Mouse (Mus musculus) heart, postnatal 0 days (tissue): Measurements from ENCODE around the gene Shkbp1. TPM values are rescaled to one million over a fixed set of nuclear protein-coding genes. Genes with fewer than 3 reads are reported as not detected.
A peak's percentile ranks its signal among the peaks of the same experiment; 100 is the strongest.

ENCODE experiments used
- ATAC-seq: fragments of 200-750 bp; cut with Nextera tagmentation; 2 replicates; pipeline ENCODE4 v1.8.0; 2017; ENCODE audit warnings: low read depth, moderate number of reproducible peaks, moderate library complexity; ENCODE audit not compliant: insufficient read depth
- DNase-seq: peaks from one replicate; pipeline ENCODE4 v3.0.0-alpha.2; 2016; ENCODE audit warnings: low spot score
- H3K27ac ChIP-seq: fragments of 300-500 bp; sonication (generic); 2 replicates; pipeline ENCODE4 v1.5.1; 2014; ENCODE audit warnings: low read depth, mild to moderate bottlenecking
- H3K27me3 ChIP-seq: fragments of 300-500 bp; sonication (generic); 2 replicates; pipeline ENCODE4 v1.6.1; 2014; ENCODE audit warnings: low read length, mixed read lengths; ENCODE audit not compliant: control insufficient read depth, insufficient read depth
- H3K36me3 ChIP-seq: fragments of 300-500 bp; sonication (generic); replicated peaks from 2 replicates; pipeline ENCODE4 v1.6.1; 2014; ENCODE audit warnings: low read length, mixed read lengths; ENCODE audit not compliant: control insufficient read depth, insufficient read depth
- H3K4me1 ChIP-seq: fragments of 300-500 bp; sonication (generic); 2 replicates; pipeline ENCODE4 v1.6.1; 2014; ENCODE audit warnings: antibody characterized with exemption; ENCODE audit not compliant: control insufficient read depth, insufficient read depth
- H3K4me2 ChIP-seq: fragments of 300-500 bp; sonication (generic); 2 replicates; pipeline ENCODE4 v1.6.1; 2014; ENCODE audit warnings: low read depth, mild to moderate bottlenecking, low read length, moderate library complexity
- H3K4me3 ChIP-seq: fragments of 300-500 bp; sonication (generic); 2 replicates; pipeline ENCODE4 v1.5.1; 2014; ENCODE audit warnings: low read depth, low read length
- H3K9ac ChIP-seq: fragments of 300-500 bp; sonication (generic); replicated peaks from 2 replicates; pipeline ENCODE4 v1.6.1; 2014; ENCODE audit warnings: low read depth, low read length, mixed read lengths
- H3K9me3 ChIP-seq: fragments of 300-500 bp; sonication (generic); replicated peaks from 2 replicates; pipeline ENCODE4 v1.6.1; 2016; ENCODE audit warnings: low read length; ENCODE audit not compliant: control insufficient read depth
- CTCF ChIP-seq: IDR thresholded peaks from 2 replicates; pipeline ENCODE4 v1.5.1; 2016; ENCODE audit warnings: antibody characterized with exemption, control low read depth, low read depth
- EP300 ChIP-seq: IDR thresholded peaks from 2 replicates; pipeline ENCODE4 v1.6.1; 2016; ENCODE audit warnings: antibody characterized with exemption, low read depth
- WGBS: fragments of 180-500 bp; shearing (Covaris S2); extraction: QIAGEN DNeasy Blood & Tissue Kit; methylation state at CpG from one replicate; pipeline ENCODE4 v1.1.7; 2014; 5-methylcytosine and 5-hydroxymethylcytosine counted together
- polyA plus RNA-seq: library from polyadenylated mRNA; unstranded; fragments of >200 nt; fragmentation: Nextera tagmentation; extraction: Ambion mirVana; gene quantifications from 2 replicates; pipeline ENCODE4 v1.2.1, GENCODE M21; 2015
- total RNA-seq: library from RNA; depleted of rRNA; stranded (reverse); fragments of >200 nt; gene quantifications from 2 replicates; pipeline ENCODE4 v1.2.3, GENCODE M21; 2014; ENCODE audit warnings: low replicate concordance

Gene Shkbp1
- total and polyA plus RNA-seq, 2 experiments from 2014 or later, result 16.7 to 18.3 TPM

DNA sequence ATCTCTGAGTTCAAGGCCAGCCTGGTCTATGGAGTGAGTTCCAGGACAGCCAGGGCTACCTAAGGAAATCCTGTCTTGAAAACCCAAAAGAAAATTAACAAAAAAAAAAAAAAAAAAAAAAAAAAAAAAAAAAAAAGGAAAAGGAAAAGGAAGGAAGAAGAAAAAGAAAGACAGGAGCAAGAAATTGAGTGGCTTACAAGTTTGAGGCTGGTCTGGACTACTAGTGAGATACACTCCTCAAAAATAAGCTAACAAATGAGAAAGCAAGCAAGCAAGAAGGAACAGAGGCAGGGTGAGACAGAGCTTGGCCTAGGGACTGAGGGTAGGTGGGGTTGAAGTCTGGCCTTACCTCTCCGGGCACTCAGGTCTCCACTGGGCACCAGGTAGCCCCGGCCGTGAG lies 46.0 kb downstream of the Shkbp1 start:
- Histone ChIP-seq H3K36me3 (peaks cover 7% of the 10 kb centered on the region), H3K27ac (no peak overlapping the region), H3K27me3 (peaks cover 24% of the 10 kb centered on the region), H3K4me1 (peaks cover 5% of the 10 kb centered on the region; the same call in 1 of the 2 replicates), H3K9ac (no peak overlapping the region), H3K4me2 (no peak overlapping the region), H3K9me3 (peaks cover 8% of the 10 kb centered on the region), H3K4me3 (no peak overlapping the region)
- ATAC-seq, result no peak
- TF ChIP-seq CTCF, result no peak
- no peak for TF ChIP-seq EP300
- 26% methylated on average over 3 of the region's 3 CpGs for WGBS
- DNase-seq, result no peak

DNA sequence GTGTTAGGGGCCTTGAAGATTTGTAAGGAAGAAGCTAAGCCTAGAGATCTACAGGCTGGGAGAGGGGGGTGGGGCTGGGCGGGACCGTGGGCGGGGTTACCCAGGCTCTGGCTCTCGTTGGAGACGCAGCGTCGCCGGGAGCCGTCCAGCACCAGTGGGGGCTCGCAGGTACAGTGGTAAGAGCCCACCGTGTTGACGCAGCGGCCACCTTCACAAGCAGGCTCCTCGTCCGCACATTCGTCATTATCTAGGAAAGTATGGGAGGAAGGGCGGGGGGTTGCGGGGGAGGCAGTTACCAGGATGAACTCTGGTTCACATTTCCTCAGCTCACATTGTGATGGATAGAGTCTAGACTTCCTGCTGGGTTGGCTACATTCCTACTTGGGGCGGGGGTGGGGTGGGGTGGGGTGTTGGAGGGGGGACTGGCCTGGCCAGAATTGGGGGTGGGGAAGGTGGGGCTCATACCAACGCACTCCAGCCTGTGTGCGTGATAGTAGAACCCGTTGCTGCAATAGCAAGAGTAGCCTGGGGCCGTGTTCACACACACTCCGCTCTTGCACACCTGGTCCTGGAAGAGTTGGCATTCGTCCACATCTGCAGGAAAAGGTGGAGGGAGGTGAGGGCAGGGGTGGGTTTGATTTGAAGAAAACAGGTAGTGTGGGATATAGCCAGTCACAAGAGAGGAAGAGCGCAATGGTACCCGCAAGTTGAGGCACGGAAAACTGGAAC lies 46.8 kb downstream of the Shkbp1 start:
- no peak overlapping the region for H3K27ac ChIP-seq
- H3K4me3 ChIP-seq, result peak overlapping the region; percentile 11
- peaks cover 7% of the 10 kb centered on the region for H3K36me3 ChIP-seq
- H3K9ac ChIP-seq, result no peak overlapping the region
- ATAC-seq, result no peak; the same call in 1 of the 2 replicates
- TF ChIP-seq EP300, result no peak
- TF ChIP-seq CTCF, result no peak
- H3K4me2 ChIP-seq, result peak overlapping the region; percentile 43
- peaks cover 24% of the 10 kb centered on the region for H3K27me3 ChIP-seq
- DNase-seq, result no peak
- peaks cover 7% of the 10 kb centered on the region for H3K9me3 ChIP-seq
- WGBS, result 12% methylated on average over 28 of the region's 28 CpGs
- peaks cover 5% of the 10 kb centered on the region; the same call in 1 of the 2 replicates for H3K4me1 ChIP-seq

DNA sequence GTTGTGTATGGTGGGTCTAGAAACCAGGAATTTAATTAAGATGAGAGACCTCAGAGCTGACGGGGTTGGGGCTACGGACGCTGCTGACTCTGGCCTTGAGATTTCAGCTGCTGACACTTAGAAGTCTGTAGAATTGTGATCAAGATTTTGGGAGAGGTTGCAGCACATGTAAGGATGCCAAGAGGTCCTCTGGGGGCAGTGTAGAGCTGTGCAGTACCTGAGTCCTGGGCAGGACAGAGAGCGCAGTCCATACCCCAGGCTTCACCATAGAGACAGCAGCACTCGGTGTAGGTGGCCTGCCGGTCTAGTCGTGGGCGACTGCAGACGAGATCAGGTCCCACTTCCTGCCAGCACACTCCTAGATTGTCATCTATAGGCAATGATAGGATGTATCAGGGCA lies 48.3 kb downstream of the Shkbp1 start:
- WGBS, result 71% methylated on average over 9 of the region's 9 CpGs
- no peak overlapping the region for H3K4me3 ChIP-seq
- H3K36me3 ChIP-seq, result no peaks in the 10 kb centered on the region
- no peak for TF ChIP-seq EP300
- TF ChIP-seq CTCF, result peak; percentile 30
- H3K27me3 ChIP-seq, result peaks cover 29% of the 10 kb centered on the region
- H3K4me1 ChIP-seq, result peaks cover 5% of the 10 kb centered on the region; the same call in 1 of the 2 replicates
- no peak overlapping the region for H3K27ac ChIP-seq
- DNase-seq, result no peak
- no peak overlapping the region for H3K9ac ChIP-seq
- H3K4me2 ChIP-seq, result no peak overlapping the region
- H3K9me3 ChIP-seq, result no peaks in the 10 kb centered on the region
- ATAC-seq, result no peak

DNA sequence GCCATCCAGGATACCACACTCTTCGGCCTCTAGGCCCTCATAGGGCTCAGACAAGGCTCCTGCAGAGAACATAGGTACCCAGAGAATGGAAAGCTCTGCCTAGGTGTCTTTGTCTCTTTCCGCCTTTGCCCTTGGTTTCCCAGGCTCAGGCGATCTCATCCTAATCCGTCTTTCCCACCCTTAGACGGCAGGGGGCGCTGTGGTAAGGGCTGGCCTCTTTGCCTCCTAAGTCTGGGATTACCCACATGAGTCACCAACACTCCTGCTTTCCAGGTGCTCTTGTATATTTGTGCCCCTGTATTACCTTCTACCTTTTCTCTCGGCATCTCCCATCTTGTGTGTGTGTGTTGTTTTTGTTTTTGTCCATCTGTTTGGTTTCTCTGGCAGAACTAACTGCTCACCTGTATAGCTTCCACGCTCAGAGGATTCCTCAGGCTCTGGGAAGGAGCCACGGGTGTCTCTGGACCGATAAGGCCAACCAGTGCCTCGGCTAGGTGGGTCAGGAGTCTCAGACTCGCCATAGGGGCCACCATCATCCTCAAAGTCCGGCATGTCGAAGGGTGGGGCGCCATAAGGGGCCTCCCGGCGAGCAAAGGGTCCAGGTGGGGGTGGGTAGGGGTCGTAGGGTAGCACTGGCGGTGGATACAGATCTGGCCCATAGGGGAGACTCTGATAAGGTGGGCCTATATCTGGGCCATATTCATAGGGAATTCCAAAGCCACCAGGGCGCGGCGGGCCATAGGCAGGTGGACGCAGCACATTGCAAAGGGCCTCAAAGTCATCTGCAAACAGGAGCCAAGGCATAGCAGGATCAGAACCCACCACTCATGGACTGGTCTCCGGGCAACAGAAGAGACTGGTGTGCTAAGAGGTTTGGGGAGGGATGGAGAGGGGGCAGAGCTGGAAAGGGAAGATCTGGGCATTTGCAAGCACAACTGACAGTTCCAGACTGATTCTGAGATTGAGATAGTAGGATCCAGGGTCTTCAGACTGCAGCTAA lies 49.4 kb downstream of the Shkbp1 start:
- H3K9ac ChIP-seq, result no peak overlapping the region

DNA sequence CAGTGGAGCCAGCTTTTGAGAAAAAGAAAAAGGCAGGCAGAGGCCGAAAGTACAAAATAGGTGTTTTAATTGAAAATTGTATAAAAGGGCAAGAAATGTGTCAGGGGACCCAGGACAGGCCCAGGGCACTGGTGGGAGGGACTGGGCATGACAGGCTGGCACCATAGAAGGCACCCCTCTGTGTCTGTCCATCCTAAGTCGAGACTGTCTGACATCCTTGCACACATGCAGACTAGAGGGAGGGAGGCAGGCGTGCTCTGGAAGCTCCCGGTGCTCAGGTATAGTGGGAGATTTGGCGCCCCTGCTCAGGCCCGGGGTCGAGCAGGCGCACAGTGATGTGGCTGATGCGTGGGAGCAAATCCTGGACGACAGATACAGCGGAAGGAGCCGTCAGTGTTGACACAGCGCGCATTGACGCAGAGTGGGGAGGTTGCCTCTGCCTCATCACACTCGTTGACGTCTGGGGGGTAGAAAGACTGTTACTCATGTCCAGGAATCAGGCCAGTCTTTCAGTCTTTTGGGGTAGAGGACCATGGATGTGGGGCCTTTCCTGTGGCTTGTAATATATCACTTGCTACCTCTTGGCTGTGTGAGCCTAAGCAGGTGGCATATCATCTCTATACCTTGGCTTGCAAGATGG lies 50.6 kb downstream of the Shkbp1 start:
- DNase-seq, result no peak
- Histone ChIP-seq H3K27ac (no peak overlapping the region), H3K4me1 (peaks cover 5% of the 10 kb centered on the region; the same call in 1 of the 2 replicates), H3K9me3 (no peaks in the 10 kb centered on the region), H3K4me3 (no peak overlapping the region), H3K4me2 (no peak overlapping the region), H3K36me3 (no peaks in the 10 kb centered on the region), H3K9ac (no peak overlapping the region), H3K27me3 (peaks cover 29% of the 10 kb centered on the region)
- WGBS, result 69% methylated on average over 17 of the region's 17 CpGs
- ATAC-seq, result no peak
- TF ChIP-seq EP300 (no peak), CTCF (no peak)

More for the DNA sequence above, 49.4 kb downstream of the Shkbp1 start:
- DNase-seq (no peak), ATAC-seq (no peak)
- peaks cover 5% of the 10 kb centered on the region; the same call in 1 of the 2 replicates for H3K4me1 ChIP-seq
- TF ChIP-seq CTCF (peak; percentile 65), EP300 (no peak)
- 70% methylated on average over 24 of the region's 24 CpGs for WGBS
- H3K4me2 ChIP-seq, result no peak overlapping the region
- no peak overlapping the region for H3K4me3 ChIP-seq
- peaks cover 29% of the 10 kb centered on the region for H3K27me3 ChIP-seq
- H3K9me3 ChIP-seq, result no peaks in the 10 kb centered on the region
- H3K36me3 ChIP-seq, result no peaks in the 10 kb centered on the region
- no peak overlapping the region for H3K27ac ChIP-seq
